Mouse (Mus musculus): ENCODE measurements around the gene Klf12.

The Klf12 gene

GRCm38 (mm10) chr14:100235746-100236145 is 48.7 kb downstream of the Klf12 start:
- no peak for DNase-seq (ENCODE audit: low spot score in 2 of 2)

DNA sequence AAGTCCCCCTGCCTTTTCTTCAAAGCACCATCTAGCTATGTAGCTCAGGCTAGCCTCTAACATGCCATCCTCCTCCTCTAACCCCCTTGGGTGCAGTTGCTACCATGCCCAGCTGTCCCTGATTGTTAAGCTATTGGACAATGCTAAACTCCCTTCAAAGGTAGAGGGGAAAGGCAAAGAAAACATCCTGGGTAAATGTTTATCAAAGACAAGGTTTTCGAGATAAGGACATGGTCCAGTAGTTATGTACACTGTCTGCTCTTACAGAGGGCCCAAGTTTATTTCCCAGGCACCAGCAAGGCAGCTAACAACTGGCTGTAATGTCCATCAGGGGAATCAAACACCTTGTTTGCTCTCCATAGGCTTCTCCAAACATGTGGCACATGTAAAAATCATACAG is 53.1 kb downstream of the Klf12 start:
- no peak for DNase-seq (ENCODE audit: low spot score in 2 of 2)

- no peak for DNase-seq (ENCODE audit: low spot score in 2 of 2)
Observed at GRCm38 (mm10) chr14:100228120-100228519, 56.4 kb downstream of the Klf12 start.

DNA sequence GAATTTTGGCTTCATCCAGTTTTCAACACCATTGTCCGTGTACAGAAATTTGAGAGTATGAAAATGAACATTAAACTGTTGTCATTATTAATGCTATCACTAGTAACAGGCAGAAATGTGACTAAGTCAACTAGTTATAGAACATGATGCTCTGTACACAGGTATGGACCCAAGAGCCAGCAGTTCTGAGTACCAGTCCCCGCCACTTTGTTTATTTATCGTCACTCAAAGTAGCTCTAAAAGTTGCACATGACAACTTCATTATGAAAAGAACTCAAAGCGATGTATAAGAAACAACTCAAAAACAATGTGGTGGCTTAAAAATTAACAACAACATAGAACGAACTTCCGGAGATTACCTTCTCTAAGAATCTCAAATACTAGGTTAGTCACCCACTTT is 56.8 kb downstream of the Klf12 start:
- no peak for DNase-seq (ENCODE audit: low spot score in 2 of 2)

DNA sequence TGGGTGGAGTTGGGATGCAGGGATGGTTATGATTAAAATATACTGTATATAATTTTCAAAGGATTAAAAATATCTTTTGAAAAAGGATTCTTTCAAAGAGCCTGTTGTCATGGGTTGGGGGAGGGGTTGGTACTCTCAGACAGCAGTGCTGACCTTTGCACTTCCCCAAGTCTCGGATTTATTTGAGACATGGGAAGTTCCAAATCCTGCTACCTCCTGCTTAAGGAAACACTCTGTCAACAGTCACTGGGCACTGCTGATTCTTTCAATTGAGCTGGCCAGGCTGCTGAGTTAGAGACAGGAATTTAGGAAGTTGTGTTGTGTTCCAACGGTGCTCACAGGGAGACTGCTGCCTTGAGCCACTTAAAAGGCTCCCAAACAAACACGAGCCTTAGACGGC is 60.3 kb downstream of the Klf12 start:
- DNase-seq (ENCODE audit: low spot score in 2 of 2) = no peak

GRCm38 (mm10) chr14:100222260-100222659 is 62.2 kb downstream of the Klf12 start:
- DNase-seq (ENCODE audit: low spot score in 2 of 2) = no peak

- no peak for DNase-seq (ENCODE audit: low spot score in 2 of 2)
Observed at GRCm38 (mm10) chr14:100215213-100215785, 69.2 kb downstream of the Klf12 start.

GRCm38 (mm10) chr14:100213066-100213465 is 71.4 kb downstream of the Klf12 start:
- peak; percentile 42 to 64 for DNase-seq (ENCODE audit: low spot score in 2 of 2)

DNA sequence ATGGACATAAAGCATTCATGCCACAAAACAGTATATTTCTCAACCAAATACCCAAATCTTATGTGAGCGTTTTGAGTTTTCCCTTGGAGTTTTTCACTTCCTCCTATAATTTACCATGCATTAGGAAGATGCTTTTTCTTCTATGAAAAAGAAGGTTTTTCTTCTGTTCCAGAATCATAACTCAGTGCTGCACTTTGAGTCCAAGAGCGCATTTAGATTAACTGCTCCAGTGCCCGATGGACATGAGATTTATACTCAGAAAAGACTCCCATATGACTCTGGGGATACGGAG is 72.7 kb downstream of the Klf12 start:
- no peak for DNase-seq (ENCODE audit: low spot score in 2 of 2)

- peak; percentile 71 to 85 for DNase-seq (ENCODE audit: low spot score in 2 of 2)
Observed at GRCm38 (mm10) chr14:100211036-100211825, 73.2 kb downstream of the Klf12 start.

- DNase-seq (ENCODE audit: low spot score in 2 of 2) = peak in 1 of 2 experiments; percentile 31
Observed at GRCm38 (mm10) chr14:100209814-100210419, 74.6 kb downstream of the Klf12 start.

- DNase-seq (ENCODE audit: low spot score in 2 of 2) = no peak
Observed at GRCm38 (mm10) chr14:100207081-100207480, 77.4 kb downstream of the Klf12 start.

DNA sequence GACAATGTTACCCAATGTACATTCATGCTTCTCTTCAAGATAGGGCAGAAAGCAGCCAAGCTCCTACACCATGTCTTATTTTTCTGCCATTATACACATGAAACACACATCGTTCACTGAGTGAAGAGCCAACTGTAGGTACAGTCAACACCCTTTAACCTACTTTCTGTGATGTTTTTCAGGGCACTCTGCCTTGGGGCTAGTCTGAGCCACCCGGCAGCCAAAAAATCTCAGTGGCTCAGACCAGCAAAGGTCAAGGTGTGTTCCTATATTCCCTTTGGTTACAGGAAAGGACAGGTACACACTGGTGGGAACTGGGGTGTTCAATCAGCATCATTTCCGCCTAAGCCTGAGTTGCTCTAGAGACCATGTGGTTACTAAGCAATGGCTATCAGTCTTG is 78.3 kb downstream of the Klf12 start:
- no peak for DNase-seq (ENCODE audit: low spot score in 2 of 2)

GRCm38 (mm10) chr14:100200058-100200688 is 84.3 kb downstream of the Klf12 start:
- no peak for DNase-seq (ENCODE audit: low spot score in 2 of 2)

DNA sequence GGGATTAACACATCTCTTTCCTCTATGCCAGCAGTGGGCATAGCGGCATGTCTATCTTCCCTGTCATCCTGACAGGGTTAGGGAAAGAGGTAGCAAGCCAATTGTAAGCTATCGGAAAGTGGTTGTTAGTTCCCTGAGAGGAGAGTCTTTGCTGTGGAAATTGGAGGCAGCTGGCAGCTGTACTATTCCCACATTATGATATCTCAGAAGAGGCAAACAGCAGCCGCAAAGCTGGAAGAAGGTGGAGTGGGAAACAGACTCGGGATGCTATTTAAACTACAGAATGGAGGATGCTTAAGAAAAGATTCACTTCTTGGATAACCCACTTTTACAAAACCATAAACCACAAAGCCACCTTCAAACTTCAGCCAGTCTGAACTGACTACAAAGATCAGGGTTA is 85.8 kb downstream of the Klf12 start:
- DNase-seq (ENCODE audit: low spot score in 2 of 2) = peak in 1 of 2 experiments; percentile 18

- no peak for DNase-seq (ENCODE audit: low spot score in 2 of 2)
Observed at GRCm38 (mm10) chr14:100197199-100197598, 87.3 kb downstream of the Klf12 start.

- no peak for DNase-seq (ENCODE audit: low spot score in 2 of 2)
Observed at GRCm38 (mm10) chr14:100189490-100190197, 94.8 kb downstream of the Klf12 start.

DNA sequence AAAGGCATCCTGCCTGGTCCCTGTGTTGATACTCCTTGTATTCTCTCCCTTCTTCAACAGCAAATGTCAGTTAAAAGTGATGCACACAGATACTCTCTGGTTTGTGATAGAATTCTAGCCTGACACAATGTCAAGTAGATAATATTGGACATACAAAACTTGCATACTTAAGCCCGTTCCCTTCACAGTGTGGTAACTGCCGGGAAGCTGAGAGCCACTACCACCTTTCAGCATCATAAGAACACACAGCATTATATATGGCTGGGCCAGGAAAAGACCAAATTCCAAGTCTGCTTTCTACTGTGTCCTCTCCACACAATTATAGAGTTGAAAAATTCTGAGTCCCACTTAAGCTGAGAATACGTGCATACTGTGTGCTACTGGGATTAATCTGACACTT is 97.1 kb downstream of the Klf12 start:
- DNase-seq (ENCODE audit: low spot score in 2 of 2) = no peak

DNA sequence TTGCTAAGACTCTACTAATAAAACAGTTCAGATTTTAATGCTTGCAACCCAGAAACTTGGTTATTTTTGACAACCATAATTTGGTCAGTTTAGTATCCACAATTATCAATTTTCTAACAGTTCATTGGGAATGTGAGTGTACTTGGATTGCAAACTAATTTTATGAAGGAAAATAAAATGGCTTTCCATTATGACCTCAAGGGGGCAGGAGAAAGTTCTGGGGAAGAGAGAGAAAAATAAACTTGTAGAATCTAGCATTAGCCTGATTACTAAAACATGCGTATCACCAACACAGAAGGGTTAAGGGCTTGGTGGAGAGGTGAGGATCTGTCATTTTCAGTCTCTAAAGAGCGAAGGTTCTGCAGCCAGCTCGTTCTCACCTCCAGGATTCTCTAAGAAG is 106.7 kb downstream of the Klf12 start:
- DNase-seq (ENCODE audit: low spot score in 2 of 2) = no peak

DNA sequence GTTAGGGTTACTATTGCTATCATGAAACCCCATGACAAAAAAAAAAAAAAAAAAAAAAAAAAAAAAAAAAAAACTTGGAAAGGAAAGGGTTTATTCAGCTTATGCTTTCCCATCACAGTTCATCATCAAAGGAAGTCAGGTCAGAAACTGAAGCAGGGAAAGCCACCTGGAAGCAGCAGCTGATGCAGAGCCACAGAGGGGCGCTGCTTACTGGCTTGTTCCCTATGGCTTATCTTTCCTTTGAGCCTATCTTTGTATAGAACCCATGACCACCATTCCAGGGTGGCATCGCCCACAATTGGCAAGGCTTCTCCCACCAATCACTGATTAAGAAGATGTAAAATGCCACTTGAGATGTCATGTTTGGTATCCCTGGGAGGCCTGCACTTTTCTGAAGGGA is 119.4 kb downstream of the Klf12 start:
- DNase-seq (ENCODE audit: low spot score in 2 of 2) = no peak

DNA sequence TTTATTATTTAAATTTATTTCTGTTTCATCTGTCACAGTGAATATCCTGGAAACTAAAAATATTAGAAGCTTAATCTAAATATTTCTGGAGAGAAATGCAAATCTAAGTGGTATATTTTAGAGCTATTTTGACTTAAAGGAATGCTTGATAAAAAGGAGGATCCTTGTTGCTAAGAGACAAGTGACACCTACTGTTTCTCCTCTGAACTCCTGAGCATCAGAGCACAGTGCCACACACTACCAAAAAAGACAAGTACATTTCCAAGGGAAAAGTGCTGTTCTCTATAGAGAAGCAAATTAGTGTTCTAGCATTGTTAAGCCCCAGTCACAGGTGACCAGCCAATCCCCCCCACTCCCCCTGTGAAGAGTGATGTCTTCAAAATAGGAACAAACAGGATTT is 127.8 kb downstream of the Klf12 start:
- DNase-seq (ENCODE audit: low spot score in 2 of 2) = no peak

GRCm38 (mm10) chr14:100147666-100148065 is 136.8 kb downstream of the Klf12 start:
- DNase-seq (ENCODE audit: low spot score in 2 of 2) = no peak

All from left cerebral cortex, adult 9 months (tissue).